Mouse (Mus musculus): ENCODE results near the gene Pelp1.

GRCm38 (mm10) chr11:70433569-70433943, 23.7 kb upstream of the Pelp1 start:
- no peak for TF ChIP-seq USF1 (IDR thresholded peaks at IDR 0.05; ENCODE audit: low read depth)
- TF ChIP-seq TCF12 (IDR thresholded peaks at IDR 0.05; ENCODE audit: insufficient read depth, poor library complexity, severe bottlenecking), result no peak
- TF ChIP-seq MAX (IDR thresholded peaks at IDR 0.05; ENCODE audit: low read depth), result no peak
- no peak for TF ChIP-seq MYOG (IDR thresholded peaks at IDR 0.05; ENCODE audit: control insufficient read depth in 1 of 3, insufficient read depth in 1 of 3, insufficient read length in 2 of 3, low read depth in 2 of 3)

Measured in myocyte (in vitro differentiated cells).